Mouse (Mus musculus) liver, postnatal 0 days (tissue): ENCODE measurements around the gene Gm37240. TPM values are rescaled to one million over a fixed set of nuclear protein-coding genes. Genes with fewer than 3 reads are reported as not detected.
"Not testable (repeated sequence)": the region's sequence is repeated elsewhere in the genome, so short reads cannot be mapped to it uniquely, and the experiment has no call there.

Experiments used
- ATAC-seq: fragments of 200-750 bp; cut with Nextera tagmentation; 2 replicates; pipeline ENCODE4 v1.8.0; 2017; ENCODE audit warnings: mild to moderate bottlenecking, moderate library complexity
- DNase-seq: peaks from one replicate; pipeline ENCODE4 v3.0.0-alpha.2; 2016
- H3K27ac ChIP-seq: fragments of 300-500 bp; sonication (generic); 2 replicates; pipeline ENCODE4 v1.5.1; 2014; ENCODE audit warnings: antibody characterized with exemption, moderate library complexity, mild to moderate bottlenecking, low read depth
- H3K27me3 ChIP-seq: fragments of 300-500 bp; sonication (generic); 2 replicates; pipeline ENCODE4 v1.6.1; 2014; ENCODE audit warnings: low read length, control low read depth, mixed read lengths; ENCODE audit not compliant: insufficient read depth
- H3K36me3 ChIP-seq: fragments of 300-500 bp; sonication (generic); replicated peaks from 2 replicates; pipeline ENCODE4 v1.6.1; 2014; ENCODE audit warnings: mild to moderate bottlenecking, control low read depth, low read length, moderate library complexity, mixed read lengths; ENCODE audit not compliant: insufficient read depth
- H3K4me1 ChIP-seq: fragments of 300-500 bp; sonication (generic); 2 replicates; pipeline ENCODE4 v1.6.1; 2014; ENCODE audit warnings: antibody characterized with exemption, mild to moderate bottlenecking, control low read depth; ENCODE audit not compliant: insufficient read depth
- H3K4me2 ChIP-seq: fragments of 300-500 bp; sonication (generic); 2 replicates; pipeline ENCODE4 v1.6.1; 2014; ENCODE audit warnings: low read depth, mild to moderate bottlenecking, low read length, moderate library complexity, mixed read lengths
- H3K4me3 ChIP-seq: fragments of 300-500 bp; sonication (generic); 2 replicates; pipeline ENCODE4 v1.5.1; 2014; ENCODE audit warnings: low read depth, low read length
- H3K9ac ChIP-seq: fragments of 300-500 bp; sonication (generic); replicated peaks from 2 replicates; pipeline ENCODE4 v1.6.1; 2014; ENCODE audit warnings: mild to moderate bottlenecking, moderate library complexity
- H3K9me3 ChIP-seq: fragments of 300-500 bp; sonication (generic); 2 replicates; pipeline ENCODE4 v1.6.1; 2016; ENCODE audit warnings: mild to moderate bottlenecking, control low read depth, low read length, mixed read lengths
- CTCF ChIP-seq: sonication (generic); IDR thresholded peaks from 2 replicates; pipeline ENCODE4 v1.5.1; 2016; ENCODE audit warnings: antibody characterized with exemption, low read depth
- EP300 ChIP-seq: IDR thresholded peaks from 2 replicates; pipeline ENCODE4 v1.6.1; 2016; ENCODE audit warnings: antibody characterized with exemption, low read depth, mild to moderate bottlenecking
- WGBS: fragments of 180-500 bp; shearing (Covaris S2); extraction: QIAGEN DNeasy Blood & Tissue Kit; methylation state at CpG from one replicate; pipeline ENCODE4 v1.1.7; 2014; ENCODE audit not compliant: insufficient replicate concordance; 5-methylcytosine and 5-hydroxymethylcytosine counted together
- polyA plus RNA-seq: library from polyadenylated mRNA; unstranded; fragments of >200 nt; fragmentation: Nextera tagmentation; extraction: Ambion mirVana; gene quantifications from 2 replicates; pipeline ENCODE4 v1.2.1, GENCODE M21; 2015

Gene Gm37240
- polyA plus RNA-seq, 1 experiment from 2014 or later = 0.72 TPM

- Histone ChIP-seq H3K27me3 (no peaks in the 10 kb centered on the region), H3K4me1 (peaks cover 28% of the 10 kb centered on the region), H3K27ac (peak overlapping the region; percentile 56), H3K36me3 (no peaks in the 10 kb centered on the region), H3K9me3 (no peaks in the 10 kb centered on the region), H3K4me2 (peak overlapping the region; percentile 68), H3K9ac (no peak overlapping the region), H3K4me3 (peak overlapping the region; percentile 30)
- WGBS = 16% methylated on average over 12 of the region's 12 CpGs
- TF ChIP-seq EP300 (no peak), CTCF (no peak)
- peak; percentile 53 for DNase-seq
- ATAC-seq = peak; percentile 75
Observed at GRCm38 (mm10) chr3:84654246-84654826, 1233.0 kb downstream of the Gm37240 start.

- TF ChIP-seq EP300 = no peak
- no peak for TF ChIP-seq CTCF
- Histone ChIP-seq H3K9ac (no peak overlapping the region), H3K4me2 (peak overlapping the region; percentile 68), H3K4me1 (peaks cover 28% of the 10 kb centered on the region), H3K9me3 (no peaks in the 10 kb centered on the region), H3K36me3 (no peaks in the 10 kb centered on the region), H3K27me3 (no peaks in the 10 kb centered on the region), H3K4me3 (peak overlapping the region; percentile 30), H3K27ac (peak overlapping the region; percentile 56; the same call in 1 of the 2 replicates)
- 15% methylated on average over 14 of the region's 14 CpGs for WGBS
- DNase-seq = peak; percentile 46
- peak; percentile 18; the same call in 1 of the 2 replicates for ATAC-seq
Observed at GRCm38 (mm10) chr3:84653557-84654245, 1233.6 kb downstream of the Gm37240 start.

- 77% methylated on average over 12 of the region's 12 CpGs for WGBS
- Histone ChIP-seq H3K9ac (no peak overlapping the region), H3K27me3 (no peaks in the 10 kb centered on the region), H3K36me3 (no peaks in the 10 kb centered on the region), H3K27ac (no peak overlapping the region), H3K4me1 (peaks cover 28% of the 10 kb centered on the region), H3K4me3 (no peak overlapping the region), H3K9me3 (no peaks in the 10 kb centered on the region), H3K4me2 (peak overlapping the region; percentile 68)
- DNase-seq (no peak), ATAC-seq (no peak)
- no peak for TF ChIP-seq EP300
Observed at GRCm38 (mm10) chr3:84652643-84653556, 1234.4 kb downstream of the Gm37240 start.

GRCm38 (mm10) chr3:84649578-84650327 lies 1237.6 kb downstream of the Gm37240 start:
- Histone ChIP-seq H3K27ac (peak overlapping the region; percentile 52), H3K9ac (no peak overlapping the region), H3K4me3 (no peak overlapping the region), H3K4me1 (peaks cover 21% of the 10 kb centered on the region), H3K27me3 (no peaks in the 10 kb centered on the region), H3K4me2 (no peak overlapping the region), H3K9me3 (no peaks in the 10 kb centered on the region), H3K36me3 (no peaks in the 10 kb centered on the region)
- TF ChIP-seq EP300 = no peak
- no peak for TF ChIP-seq CTCF
- peak; percentile 78 for ATAC-seq
- WGBS = 55% methylated on average over 12 of the region's 12 CpGs
- DNase-seq = no peak

GRCm38 (mm10) chr3:84648069-84648468 lies 1239.2 kb downstream of the Gm37240 start:
- not testable (repeated sequence) for H3K4me2 ChIP-seq, H3K9me3 ChIP-seq, H3K27me3 ChIP-seq, H3K9ac ChIP-seq, ATAC-seq, DNase-seq, H3K4me3 ChIP-seq, H3K36me3 ChIP-seq, H3K4me1 ChIP-seq, H3K27ac ChIP-seq
- 57% methylated on average over 4 of the region's 4 CpGs for WGBS

GRCm38 (mm10) chr3:84647616-84648015 lies 1239.7 kb downstream of the Gm37240 start:
- Histone ChIP-seq H3K4me3 (no peak overlapping the region), H3K9ac (no peak overlapping the region), H3K4me2 (no peak overlapping the region), H3K9me3 (no peaks in the 10 kb centered on the region), H3K36me3 (no peaks in the 10 kb centered on the region), H3K27ac (no peak overlapping the region), H3K27me3 (no peaks in the 10 kb centered on the region), H3K4me1 (peaks cover 6% of the 10 kb centered on the region; the same call in 1 of the 2 replicates)
- 46% methylated on average over 4 of the region's 4 CpGs for WGBS
- no peak for ATAC-seq
- TF ChIP-seq CTCF (no peak), EP300 (no peak)
- DNase-seq = no peak
